Mouse (Mus musculus) cerebellum, adult 11 months (tissue): ENCODE measurements around the gene Tmem14c.
"Not testable (repeated sequence)": the region's sequence is repeated elsewhere in the genome, so short reads cannot be mapped to it uniquely, and the experiment has no call there.

Experiments used
- DNase-seq: peaks from one replicate; pipeline ENCODE4 v3.0.0; 2022

Tmem14c gene

DNA sequence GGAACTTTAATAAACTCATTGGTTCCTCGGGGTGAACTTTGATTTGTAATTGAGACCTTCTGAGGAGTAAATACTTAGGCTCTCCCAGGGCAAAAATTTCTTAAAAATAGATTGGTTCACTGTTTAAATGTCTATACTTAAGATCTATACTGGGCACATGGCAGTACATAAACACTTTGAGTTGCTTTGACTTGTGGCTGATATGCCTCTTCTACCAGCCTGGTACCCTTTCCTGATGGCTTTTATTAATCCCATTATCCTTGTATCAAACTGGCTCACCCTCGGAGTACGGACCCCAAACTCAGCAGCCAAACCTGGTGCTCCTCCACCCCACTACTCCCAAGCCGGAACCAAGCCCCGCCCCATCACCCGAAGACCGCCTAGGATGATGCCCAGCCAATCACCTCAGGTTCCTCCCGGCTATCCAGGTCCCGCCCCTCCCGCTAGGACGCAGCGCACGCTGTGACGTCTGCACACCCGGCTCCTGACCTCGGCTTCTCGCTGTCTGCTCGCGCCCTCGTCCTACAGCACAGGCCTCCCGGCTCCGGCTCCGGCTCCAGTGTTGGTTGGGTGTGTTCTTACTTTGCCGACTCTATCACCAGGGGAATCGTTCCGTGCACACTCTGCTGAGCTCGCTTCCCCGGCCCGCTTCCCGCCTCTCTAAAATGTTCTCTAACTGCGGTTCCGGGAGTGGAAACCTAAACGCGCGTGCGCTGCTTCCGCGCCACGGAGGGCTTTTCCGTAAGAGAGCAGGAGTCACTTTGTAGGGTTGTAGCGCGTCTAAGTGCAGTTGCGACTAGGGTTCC, at the start of gene Tmem14c:
TSS of gene Tmem14c (plus strand) at position 464 of the 806 bp plus-strand sequence.
- peak; percentile 91 for DNase-seq

DNA sequence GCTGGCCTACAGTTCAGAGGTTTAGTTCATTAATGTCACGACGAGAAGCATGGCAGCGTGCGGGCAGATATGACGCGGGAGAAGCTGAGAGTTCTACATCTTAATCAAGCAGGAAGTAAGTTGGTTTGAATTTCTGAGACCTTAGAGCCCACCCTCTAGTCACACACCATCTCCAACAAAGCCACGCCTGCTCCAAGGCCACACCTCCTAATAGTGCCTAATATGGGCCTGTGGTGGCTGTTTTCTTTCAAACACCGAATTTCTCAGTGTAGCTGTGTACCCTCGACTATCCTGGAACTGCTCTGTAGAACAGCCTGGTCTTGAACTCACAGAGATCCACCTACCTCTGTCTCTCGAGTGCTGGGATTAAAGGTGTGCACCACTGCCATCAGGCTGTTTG, 48.5 kb upstream of the Tmem14c start:
- no peak for DNase-seq

DNA sequence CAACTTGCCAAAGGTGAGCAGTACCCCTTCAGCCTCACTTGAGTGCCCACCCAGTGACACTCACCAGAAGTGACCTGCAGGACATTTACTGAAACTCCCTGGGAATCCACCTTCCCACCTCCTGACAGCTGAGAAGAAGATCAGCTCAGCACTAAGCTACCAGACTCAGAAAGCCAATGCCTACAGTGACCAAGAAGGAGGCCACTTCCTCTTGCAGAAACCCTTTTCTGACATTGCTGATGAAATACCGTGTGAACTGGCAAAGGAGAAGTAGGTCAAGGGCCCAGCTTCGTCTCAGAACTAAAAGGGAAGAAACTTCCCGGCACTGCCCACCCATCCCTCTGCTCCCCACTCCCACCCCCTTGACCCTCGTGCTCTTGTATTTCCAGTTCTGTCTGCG, 47.5 kb upstream of the Tmem14c start:
- no peak for DNase-seq

- no peak for DNase-seq
These were observed 46.2 kb upstream of the Tmem14c start for GRCm38 (mm10) chr13:40969761-40970390.

GRCm38 (mm10) chr13:40971261-40971660, 44.8 kb upstream of the Tmem14c start:
- no peak for DNase-seq

DNA sequence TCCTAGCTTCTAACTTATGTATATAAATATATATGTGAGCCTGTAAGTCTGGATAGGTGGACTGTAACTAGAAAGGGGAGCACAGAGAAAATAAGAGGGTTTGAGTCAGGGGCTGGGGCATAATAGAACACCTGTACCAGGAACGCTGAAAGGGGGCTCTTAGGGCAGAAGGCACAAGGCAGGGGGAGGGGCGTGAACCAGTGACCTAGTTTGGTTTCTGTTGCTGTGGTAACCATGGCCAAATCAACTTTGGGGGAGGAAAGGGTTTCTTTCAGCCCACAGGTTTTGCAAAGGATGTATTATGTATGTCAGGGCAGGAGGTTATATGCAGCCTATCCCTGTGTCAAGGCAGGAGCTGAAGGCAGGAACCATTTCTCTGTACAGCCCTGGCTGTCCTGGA, 44.3 kb upstream of the Tmem14c start:
- DNase-seq: no peak

GRCm38 (mm10) chr13:40972976-40973375, 43.1 kb upstream of the Tmem14c start:
- no peak for DNase-seq

GRCm38 (mm10) chr13:40977609-40978008, 38.5 kb upstream of the Tmem14c start:
- no peak for DNase-seq

DNA sequence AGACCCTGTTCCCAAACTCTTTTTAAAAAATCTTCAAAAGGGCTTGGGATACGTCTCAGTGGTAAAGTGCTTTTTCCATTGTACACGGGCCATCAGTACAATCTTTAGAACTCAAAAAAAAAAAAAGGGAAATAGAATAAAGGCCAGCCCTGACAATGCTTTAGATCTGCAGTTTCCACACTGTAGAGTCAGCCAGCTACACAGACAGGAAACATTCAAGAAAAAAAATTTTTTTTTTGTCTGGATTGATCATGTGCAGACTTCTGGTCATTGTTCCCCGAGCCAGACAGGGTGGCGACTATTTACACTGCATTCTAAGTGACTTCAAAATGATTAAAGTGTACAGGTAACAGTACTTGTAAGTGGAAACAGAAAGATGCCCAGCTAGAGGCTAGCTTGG, 37.4 kb upstream of the Tmem14c start:
- DNase-seq: no peak

DNA sequence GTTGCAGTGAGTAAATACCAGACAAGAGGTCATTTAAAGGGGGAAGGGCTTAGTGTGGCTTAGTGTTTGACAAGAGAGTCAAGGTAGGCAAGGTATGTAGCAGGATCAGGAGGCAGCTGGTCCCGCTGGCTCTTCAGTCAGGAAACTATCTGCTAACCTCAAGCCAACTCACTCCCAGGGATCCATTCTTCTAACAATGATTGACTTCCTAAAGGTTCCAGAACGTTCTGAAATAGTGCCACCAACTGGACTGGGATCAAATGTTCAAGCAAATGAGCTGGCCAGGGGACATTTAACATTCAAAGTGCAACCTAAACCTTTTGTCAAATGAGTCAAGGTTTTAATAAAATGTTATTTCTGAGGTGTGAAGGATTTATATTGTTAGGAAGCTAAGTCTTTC, 36.8 kb upstream of the Tmem14c start:
- no peak for DNase-seq

GRCm38 (mm10) chr13:40982759-40983158, 33.3 kb upstream of the Tmem14c start:
- DNase-seq: no peak

DNA sequence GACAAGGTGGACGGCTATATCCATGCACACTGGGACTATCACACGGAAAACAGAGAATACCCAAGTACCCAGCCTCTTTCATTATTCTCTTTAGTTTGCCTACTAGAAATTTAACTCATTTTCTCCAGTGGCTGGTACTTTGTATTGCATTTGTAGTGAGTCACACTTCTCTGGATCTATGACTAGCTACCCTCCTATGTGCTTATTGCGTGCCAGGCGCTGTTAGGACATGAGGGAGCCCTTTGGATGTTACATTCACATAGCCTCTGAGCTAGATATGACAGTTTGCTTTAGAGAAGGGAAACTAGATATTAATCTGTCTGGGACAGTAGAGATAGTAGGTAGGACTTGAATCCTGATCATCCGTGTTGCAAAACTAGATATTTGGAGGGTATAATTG, 30.0 kb upstream of the Tmem14c start:
- no peak for DNase-seq

DNA sequence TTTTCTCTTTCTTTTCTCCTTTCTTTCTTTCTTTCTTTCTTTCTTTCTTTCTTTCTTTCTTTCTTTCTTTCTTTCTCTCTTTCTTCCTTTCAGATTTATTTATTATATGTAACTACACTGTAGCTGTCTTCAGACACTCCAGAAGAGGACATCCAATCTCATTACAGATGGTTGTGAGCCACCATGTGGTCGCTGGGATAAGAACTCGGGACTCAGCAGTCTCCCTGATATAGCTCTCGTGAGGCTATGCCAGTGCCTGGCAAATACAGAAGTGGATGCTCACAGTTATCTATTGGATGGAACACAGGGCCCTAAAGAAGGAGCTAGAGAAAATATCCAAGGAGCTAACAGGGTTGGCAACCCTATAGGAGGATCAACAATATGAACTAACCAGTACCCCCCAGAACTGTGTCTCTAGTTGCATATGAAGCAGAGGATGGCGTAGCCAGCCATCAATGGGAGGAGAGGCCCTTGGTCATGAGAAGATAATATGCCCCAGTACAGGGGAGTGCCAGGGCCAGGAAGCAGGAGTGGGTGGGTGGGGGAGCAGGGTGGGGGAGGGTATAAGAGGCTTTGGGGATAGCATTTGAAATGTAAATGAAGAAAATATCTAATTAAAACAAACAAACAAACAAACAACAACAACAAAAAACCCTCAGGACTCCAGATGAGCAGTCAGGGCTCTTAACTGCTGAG, 28.3 kb upstream of the Tmem14c start:
- not testable (repeated sequence) for DNase-seq

- no peak for DNase-seq
These were observed 27.7 kb upstream of the Tmem14c start for GRCm38 (mm10) chr13:40988418-40988817.

GRCm38 (mm10) chr13:40994487-40995263, 21.4 kb upstream of the Tmem14c start:
- no peak for DNase-seq

- not testable (repeated sequence) for DNase-seq
These were observed 17.6 kb upstream of the Tmem14c start for GRCm38 (mm10) chr13:40998537-40998936.

DNA sequence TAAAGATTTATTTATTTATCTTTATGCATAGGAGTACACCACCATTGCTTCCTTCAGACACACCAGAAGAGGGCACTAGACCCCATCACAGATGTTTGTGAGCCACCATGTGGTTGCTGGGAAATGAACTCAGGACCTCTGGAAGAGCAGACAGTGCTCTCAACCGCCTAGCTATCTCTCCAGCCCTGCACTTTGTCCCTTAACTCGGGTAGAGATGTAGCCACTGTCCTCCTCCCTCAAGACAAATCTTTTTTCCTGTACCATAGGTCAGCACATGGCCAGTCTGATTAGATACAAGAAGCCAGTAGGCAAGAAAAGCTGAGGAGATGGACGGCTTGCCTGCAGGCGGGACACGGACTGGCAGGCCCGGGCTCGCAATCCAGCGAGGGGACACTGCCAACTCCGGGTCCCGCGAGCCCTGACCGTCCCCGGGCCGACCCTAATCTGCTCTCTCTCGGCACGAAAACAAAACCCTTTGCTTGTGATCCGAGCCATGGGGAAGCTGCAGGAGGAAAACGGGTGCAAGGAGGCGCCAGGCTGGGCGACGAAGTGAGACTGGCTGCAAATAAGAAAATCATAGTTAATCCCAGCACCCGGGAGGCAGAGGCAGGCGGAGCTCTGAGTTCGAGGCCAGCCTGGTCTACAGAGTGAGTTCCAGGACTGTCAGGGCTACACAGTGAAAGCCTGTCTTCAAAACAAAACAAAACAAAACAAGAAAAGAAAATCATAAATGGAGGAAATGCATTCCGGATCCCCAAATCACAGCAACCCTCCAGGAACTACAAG, 15.8 kb upstream of the Tmem14c start:
- DNase-seq: peak; percentile 23

GRCm38 (mm10) chr13:41000926-41001639, 15.0 kb upstream of the Tmem14c start, which contains the start of gene Pak1ip1:
Pak1ip1 (plus strand) TSS chr13:41001023.
- DNase-seq: peak; percentile 89

- DNase-seq: no peak
These were observed 14.1 kb upstream of the Tmem14c start for GRCm38 (mm10) chr13:41002001-41002400.

DNA sequence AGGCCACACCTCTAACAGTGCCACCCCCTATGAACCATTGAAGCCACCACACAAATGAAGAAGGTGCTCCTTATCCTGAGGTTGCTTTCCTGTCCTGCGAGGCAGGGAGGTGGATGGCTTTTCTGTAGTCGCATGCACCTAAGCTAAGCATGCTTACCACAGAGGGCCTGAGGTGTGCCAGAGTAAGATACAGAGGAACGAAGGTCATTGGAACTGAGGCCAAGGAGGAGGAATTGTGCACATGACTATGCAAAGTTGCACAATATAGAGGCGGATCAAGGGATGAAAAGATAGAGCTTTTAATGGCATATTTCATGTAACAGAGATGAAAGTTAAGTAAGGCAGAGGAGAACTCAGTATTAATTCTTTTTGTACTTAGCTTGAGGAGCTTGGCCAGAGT, 9.8 kb upstream of the Tmem14c start:
- no peak for DNase-seq

DNA sequence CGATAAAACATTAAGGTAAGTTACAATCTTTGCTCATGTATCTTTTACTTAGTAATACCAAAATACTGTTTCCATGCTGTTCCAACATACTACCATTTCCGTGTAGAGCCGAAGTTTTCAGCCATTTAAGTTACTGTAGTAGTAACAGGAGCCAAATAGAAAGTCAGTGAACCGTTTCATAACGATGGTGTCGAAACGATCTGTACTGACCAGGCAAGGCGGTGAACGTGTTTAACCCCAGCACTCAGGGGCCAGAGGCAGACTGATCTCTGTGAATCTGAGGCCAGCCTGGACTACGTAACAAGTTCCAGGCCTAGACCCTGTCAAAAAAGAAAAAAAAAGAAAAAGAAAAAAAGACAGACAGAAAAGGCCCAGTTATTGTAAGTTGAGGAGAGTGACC, 7.8 kb upstream of the Tmem14c start:
- DNase-seq: no peak
